ENCODE assay signal across 8 mouse cellular contexts in genomic region chr7:4938456-4938855, GRCm38 (mm10). TPM values are rescaled to one million over a fixed set of nuclear protein-coding genes. Genes with fewer than 3 reads are reported as not detected.
DNase-seq lines count a peak whose midpoint lies in the region; ATAC-seq and TF ChIP-seq lines count a peak whose summit lies in the region.

No protein-coding gene starts in this region.

- no peak overlapping the region for H3K27ac ChIP-seq in layer of hippocampus, adult 2 months
- H3K27ac ChIP-seq in CH12.LX (ENCODE audit: insufficient read depth, low read depth) = no peak overlapping the region
- H3K27ac ChIP-seq in embryonic facial prominence, embryonic 14.5 days (replicated peaks; ENCODE audit: low read depth, low read length) = no peak overlapping the region

- H3K27me3 ChIP-seq in CH12.LX (replicated peaks) = no peaks in the 10 kb centered on the region
- no peaks in the 10 kb centered on the region for H3K27me3 ChIP-seq in embryonic facial prominence, embryonic 14.5 days (replicated peaks; ENCODE audit: control insufficient read depth, insufficient read depth, low read length)

- H3K4me1 ChIP-seq in CH12.LX (ENCODE audit: control insufficient read depth in 1 of 2, insufficient read depth in 2 of 2) = peaks cover 6 to 31% of the 10 kb centered on the region in 2 experiments
- no peaks in the 10 kb centered on the region for H3K4me1 ChIP-seq in embryonic facial prominence, embryonic 14.5 days (ENCODE audit: control insufficient read depth, insufficient read depth, low read length)

- ATAC-seq in embryonic facial prominence, embryonic 14.5 days (ENCODE audit: low read depth) = no peak

- TF ChIP-seq POLR2A in CH12.LX (IDR thresholded peaks at IDR 0.05; ENCODE audit: low read depth, low read length) = no peak

- dilution Hi-C loops in CH12.LX (cut with MboI; ENCODE audit: extremely low pct_ligation_motif_present, extremely low pct_unique_long_range_greater_than_20kb, low sequenced_read_pairs) = no loop called here

- peak in 1 of 2 experiments; percentile 70 for DNase-seq in layer of hippocampus, adult 2 months (ENCODE audit: low spot score in 2 of 2)
- no peak for DNase-seq in layer of hippocampus, adult 11-12 months (ENCODE audit: low spot score)
- DNase-seq in CH12.LX (ENCODE audit: extremely low read depth) = peak; percentile 73
- peak; percentile 88 for DNase-seq in adrenal gland, postnatal 10 days
- DNase-seq in embryonic facial prominence, embryonic 14.5 days (ENCODE audit: low spot score) = peak; percentile 45
- peak; percentile 69 to 89 for DNase-seq in kidney, postnatal 36 days
- peak; percentile 69 for DNase-seq in mesoderm, embryonic 11.5 days (ENCODE audit: low read depth, low spot score)
- peak; percentile 91 for DNase-seq in thymus, postnatal 4 days

- H3K36me3 ChIP-seq in CH12.LX (replicated peaks in 1 of 2; ENCODE audit: control insufficient read depth in 1 of 2, insufficient read depth in 1 of 2, low read length in 1 of 2) = peaks cover 0 to 2% of the 10 kb centered on the region in 2 experiments
- no peaks in the 10 kb centered on the region for H3K36me3 ChIP-seq in embryonic facial prominence, embryonic 14.5 days (ENCODE audit: control insufficient read depth, insufficient read depth, low read length)

- no peak for TF ChIP-seq EP300 in CH12.LX (IDR thresholded peaks at IDR 0.05; ENCODE audit: low read length)

- no peaks in the 10 kb centered on the region for H3K79me2 ChIP-seq in CH12.LX (replicated peaks; ENCODE audit: control insufficient read depth, extremely low read depth, insufficient read depth, poor library complexity, severe bottlenecking)

- TF ChIP-seq RAD21 in CH12.LX (IDR thresholded peaks at IDR 0.05; ENCODE audit: low read depth, low read length) = peak; percentile 64

- H3K9ac ChIP-seq in CH12.LX (ENCODE audit: insufficient read depth, low read depth) = no peak overlapping the region
- no peak overlapping the region for H3K9ac ChIP-seq in embryonic facial prominence, embryonic 14.5 days (ENCODE audit: low read depth, low read length)

- H3K4me3 ChIP-seq in layer of hippocampus, adult 2 months = no peak overlapping the region
- no peak overlapping the region for H3K4me3 ChIP-seq in CH12.LX (replicated peaks in 1 of 3; ENCODE audit: low read depth in 2 of 3, low read length in 2 of 3, poor library complexity in 1 of 3)
- no peak overlapping the region for H3K4me3 ChIP-seq in embryonic facial prominence, embryonic 14.5 days (ENCODE audit: low read depth, low read length)

- H3K9me3 ChIP-seq in CH12.LX (replicated peaks; ENCODE audit: low read length) = peaks cover 5% of the 10 kb centered on the region
- H3K9me3 ChIP-seq in embryonic facial prominence, embryonic 14.5 days (ENCODE audit: control insufficient read depth, low read length) = no peaks in the 10 kb centered on the region; the same call in 1 of the 2 replicates

- WGBS in embryonic facial prominence, embryonic 14.5 days = 31% methylated on average over 2 of the region's 2 CpGs

- peak; percentile 96; the same call in 1 of the 2 replicates for TF ChIP-seq CTCF in layer of hippocampus, adult 2 months (conservative IDR thresholded peaks at IDR 0.05)
- TF ChIP-seq CTCF in CH12.LX (conservative IDR thresholded peaks at IDR 0.05 in 1 of 2, IDR thresholded peaks at IDR 0.05 in 1 of 2; ENCODE audit: low read depth in 2 of 2, low read length in 2 of 2) = peak; percentile 93 to 99

- H3K4me2 ChIP-seq in CH12.LX (ENCODE audit: insufficient read depth, low read depth, poor library complexity, severe bottlenecking) = no peak overlapping the region
- H3K4me2 ChIP-seq in embryonic facial prominence, embryonic 14.5 days (ENCODE audit: low read depth, low read length) = no peak overlapping the region

- in situ Hi-C loops in CH12.LX (cut with MboI; ENCODE audit: low pct_ligation_motif_present, low pct_unique_long_range_greater_than_20kb, low sequenced_read_pairs) = no loop called here

TF ChIP-seq in CH12.LX, 34 proteins besides CTCF, POLR2A, EP300 and RAD21 (continues in another document):
- TF ChIP-seq CHD1 (IDR thresholded peaks at IDR 0.05; ENCODE audit: low read depth, low read length) (no peak), UBTF (IDR thresholded peaks at IDR 0.05; ENCODE audit: low read depth, low read length) (no peak), ETS1 (conservative IDR thresholded peaks at IDR 0.05; ENCODE audit: low read depth, low read length) (no peak), MAFK (IDR thresholded peaks at IDR 0.05; ENCODE audit: insufficient replicate concordance, low read length) (no peak), NELFE (IDR thresholded peaks at IDR 0.05; ENCODE audit: low read depth, low read length) (peak; percentile 38; the same call in 1 of the 2 replicates), MXI1 (IDR thresholded peaks at IDR 0.05; ENCODE audit: low read depth, low read length) (no peak), MYC (IDR thresholded peaks at IDR 0.05; ENCODE audit: low read depth, low read length) (peak; percentile 92), SMC3 (IDR thresholded peaks at IDR 0.05; ENCODE audit: low read depth, low read length) (peak; percentile 62), TCF12 (IDR thresholded peaks at IDR 0.05; ENCODE audit: low read depth, low read length) (no peak), GABPA (IDR thresholded peaks at IDR 0.05; ENCODE audit: insufficient replicate concordance, low read depth, low read length) (no peak), JUND (conservative IDR thresholded peaks at IDR 0.05; ENCODE audit: low read depth, low read length) (peak; percentile 42; the same call in 1 of the 2 replicates), ZKSCAN1 (IDR thresholded peaks at IDR 0.05; ENCODE audit: borderline replicate concordance, low read depth, low read length) (no peak), MEF2A (IDR thresholded peaks at IDR 0.05; ENCODE audit: borderline replicate concordance, low read depth, low read length) (no peak), KAT2A (IDR thresholded peaks at IDR 0.05; ENCODE audit: insufficient replicate concordance, low read length) (no peak), NRF1 (IDR thresholded peaks at IDR 0.05; ENCODE audit: low read depth, low read length) (no peak), TBP (conservative IDR thresholded peaks at IDR 0.05; ENCODE audit: low read depth, low read length) (no peak), CHD2 (IDR thresholded peaks at IDR 0.05; ENCODE audit: low read length) (no peak), HCFC1 (IDR thresholded peaks at IDR 0.05; ENCODE audit: low read depth, low read length) (no peak; the same call in 1 of the 2 replicates), ZMIZ1 (IDR thresholded peaks at IDR 0.05; ENCODE audit: low read depth, low read length) (no peak), USF2 (conservative IDR thresholded peaks at IDR 0.05; ENCODE audit: low read depth, low read length) (no peak), PAX5 (IDR thresholded peaks at IDR 0.05; ENCODE audit: low read length) (no peak), IRF4 (IDR thresholded peaks at IDR 0.05; ENCODE audit: low read depth, low read length) (peak; percentile 35; the same call in 1 of the 2 replicates), JUN (IDR thresholded peaks at IDR 0.05; ENCODE audit: insufficient read depth, low read depth, low read length) (no peak), USF1 (IDR thresholded peaks at IDR 0.05; ENCODE audit: low read depth, low read length) (no peak), SIN3A (IDR thresholded peaks at IDR 0.05; ENCODE audit: low read length) (no peak), MAZ (IDR thresholded peaks at IDR 0.05; ENCODE audit: low read depth, low read length) (no peak), ZC3H11A (IDR thresholded peaks at IDR 0.05; ENCODE audit: low read depth, low read length) (no peak), RCOR1 (conservative IDR thresholded peaks at IDR 0.05; ENCODE audit: low read depth, low read length) (no peak), ELF1 (IDR thresholded peaks at IDR 0.05; ENCODE audit: low read depth, low read length) (no peak)

RNA-seq across cellular contexts. Expression of gene Ssc5d, which starts 12.9 kb away (rescaled TPM):
- total RNA-seq in layer of hippocampus, adult 2 months (2021) = 1 to 10 TPM; 2.4 to 3.5 TPM
- total RNA-seq in CH12.LX (2012; rRNA removed) (0.13 and 0.30 TPM in 2 replicates), CH12.LX (2014; rRNA removed) (0.08 and 0.09 TPM in 2 replicates)
- polyA plus RNA-seq in CH12.LX (2012; ENCODE audit: insufficient read length, low read depth) = 1.5 and 1.6 TPM in 2 replicates
- total RNA-seq in adrenal gland, postnatal 10 days (2021) = 1 to 10 TPM; 5.9 to 6.9 TPM
- 8.1 and 8.7 TPM in 2 replicates for polyA plus RNA-seq in embryonic facial prominence, embryonic 14.5 days (2014; fragmentation: Nextera tagmentation; extraction: Ambion mirVana)

RNA-seq across cellular contexts. Expression of gene Nat14, which starts 16.6 kb away (rescaled TPM):
- total RNA-seq in layer of hippocampus, adult 2 months (2021) = 100 to 1,000 TPM; 103 to 114 TPM
- total RNA-seq in CH12.LX (2012; rRNA removed) (0.63 and 1.3 TPM in 2 replicates), CH12.LX (2014; rRNA removed) (0.27 and 0.88 TPM in 2 replicates)
- 0.97 and 1.7 TPM in 2 replicates for polyA plus RNA-seq in CH12.LX (2012; ENCODE audit: insufficient read length, low read depth)
- total RNA-seq in adrenal gland, postnatal 10 days (2021) = 1 to 10 TPM; 5.5 to 8.5 TPM
- 1.9 and 2.6 TPM in 2 replicates for polyA plus RNA-seq in embryonic facial prominence, embryonic 14.5 days (2014; fragmentation: Nextera tagmentation; extraction: Ambion mirVana)

RNA-seq across cellular contexts. Expression of gene Zfp628, which starts 23.4 kb away (rescaled TPM):
- 10 to 100 TPM; 15.0 to 15.8 TPM for total RNA-seq in layer of hippocampus, adult 2 months (2021)
- total RNA-seq in CH12.LX (2012; rRNA removed) (1.9 and 2.2 TPM in 2 replicates), CH12.LX (2014; rRNA removed) (0.42 and 0.87 TPM in 2 replicates)
- polyA plus RNA-seq in CH12.LX (2012; ENCODE audit: insufficient read length, low read depth) = 7.1 and 9.4 TPM in 2 replicates
- total RNA-seq in adrenal gland, postnatal 10 days (2021) = 10 to 100 TPM; 14.7 to 16.4 TPM
- polyA plus RNA-seq in embryonic facial prominence, embryonic 14.5 days (2014; fragmentation: Nextera tagmentation; extraction: Ambion mirVana) = 3.7 and 4.0 TPM in 2 replicates

RNA-seq across cellular contexts. Expression of gene Sbk2, which starts 25.8 kb away (rescaled TPM):
- total RNA-seq in layer of hippocampus, adult 2 months (2021) = under 1 TPM in 1 of 2 experiments, not detected in 1; 0.31 TPM
- total RNA-seq in CH12.LX (2012; rRNA removed) (0.08 and 0.30 TPM in 2 replicates), CH12.LX (2014; rRNA removed) (not detected in 2 replicates)
- polyA plus RNA-seq in CH12.LX (2012; ENCODE audit: insufficient read length, low read depth) = 0.10 TPM in 1 of 2 replicates, not detected in the other
- total RNA-seq in adrenal gland, postnatal 10 days (2021) = 1 to 10 TPM; 1.6 to 3.1 TPM
- polyA plus RNA-seq in embryonic facial prominence, embryonic 14.5 days (2014; fragmentation: Nextera tagmentation; extraction: Ambion mirVana) = 0.64 and 0.92 TPM in 2 replicates

RNA-seq across cellular contexts. Expression of gene Gm36210, which starts 32.1 kb away (rescaled TPM):
- under 1 TPM in 1 of 2 experiments, not detected in 1; 0.28 TPM for total RNA-seq in layer of hippocampus, adult 2 months (2021)
- total RNA-seq in CH12.LX (2012; rRNA removed) (0.17 TPM in 1 of 2 replicates, not detected in the other), CH12.LX (2014; rRNA removed) (not detected in 2 replicates)
- 0.90 and 1.4 TPM in 2 replicates for polyA plus RNA-seq in CH12.LX (2012; ENCODE audit: insufficient read length, low read depth)
- total RNA-seq in adrenal gland, postnatal 10 days (2021) = not detected
- polyA plus RNA-seq in embryonic facial prominence, embryonic 14.5 days (2014; fragmentation: Nextera tagmentation; extraction: Ambion mirVana) = 0.35 TPM in 1 of 2 replicates, not detected in the other

Comparison
In these comparisons a context has a peak if more than half of its experiments do, and no peak if none do; other contexts are left out.
1. RNA of gene Nat14, which starts 16.6 kb away (total RNA-seq): 103 to 114 TPM in layer of hippocampus, adult 2 months; 5.5 to 8.5 TPM in adrenal gland, postnatal 10 days and 0.27 to 1.3 TPM in CH12.LX; every median in the first group is over 10 times any median in the second.
2. RNA of gene Zfp628, which starts 23.4 kb away (total RNA-seq): 14.7 to 16.4 TPM in adrenal gland, postnatal 10 days and 15.0 to 15.8 TPM in layer of hippocampus, adult 2 months; 0.42 to 2.2 TPM in CH12.LX; every median in the first group is over 4 times any median in the second.